Mouse (Mus musculus): ENCODE results near the gene Vsig10. TPM values are rescaled to one million over a fixed set of nuclear protein-coding genes. Genes with fewer than 3 reads are reported as not detected.
A peak's percentile ranks its signal among the peaks of the same experiment; 100 is the strongest.

The Vsig10 gene
- polyA plus RNA-seq, 1 experiment, result not detected

DNA sequence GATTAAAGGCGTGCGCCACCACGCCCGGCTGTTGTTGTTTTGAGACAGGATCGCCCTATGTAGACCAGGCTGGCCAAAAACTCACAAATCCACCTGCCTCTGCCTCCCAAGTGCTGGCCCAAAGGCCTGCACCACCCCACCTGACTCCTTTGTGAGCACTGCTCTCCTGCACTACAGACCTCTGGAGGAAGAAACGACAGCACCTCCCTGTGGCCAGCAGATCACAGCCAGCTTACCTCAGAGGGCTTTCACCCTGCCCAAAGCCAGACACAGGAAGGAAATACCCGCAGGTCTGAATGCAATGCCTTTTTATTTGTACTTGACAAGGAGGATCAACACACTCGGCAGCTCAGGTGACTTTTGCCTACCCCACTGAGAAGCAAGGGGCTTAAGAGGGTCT lies 36.5 kb upstream of the Vsig10 start:
- WGBS, result 86% methylated on average over 8 of the region's 8 CpGs
- no peak for TF ChIP-seq POLR2A (IDR thresholded peaks at IDR 0.05; ENCODE audit: insufficient read depth, low read depth, low read length)
- no peak for TF ChIP-seq CTCF (IDR thresholded peaks at IDR 0.05; ENCODE audit: insufficient read depth, low read depth, low read length)
- Histone ChIP-seq H3K4me3 (ENCODE audit: insufficient read depth, low read depth, low read length) (no peak overlapping the region), H3K27ac (ENCODE audit: insufficient read depth, low read depth, low read length) (no peak overlapping the region), H3K4me1 (ENCODE audit: control insufficient read depth, insufficient read depth, low read length) (peaks cover 19% of the 10 kb centered on the region)

- WGBS, result 25% methylated on average over 9 of the region's 9 CpGs
- peaks cover 23% of the 10 kb centered on the region for H3K4me1 ChIP-seq (ENCODE audit: control insufficient read depth, insufficient read depth, low read length)
- H3K4me3 ChIP-seq (ENCODE audit: insufficient read depth, low read depth, low read length), result no peak overlapping the region
- TF ChIP-seq CTCF (IDR thresholded peaks at IDR 0.05; ENCODE audit: insufficient read depth, low read depth, low read length), result no peak
- no peak for TF ChIP-seq POLR2A (IDR thresholded peaks at IDR 0.05; ENCODE audit: insufficient read depth, low read depth, low read length)
- H3K27ac ChIP-seq (ENCODE audit: insufficient read depth, low read depth, low read length), result no peak overlapping the region
Measured at GRCm38 (mm10) chr5:117284029-117284428, 34.9 kb upstream of the Vsig10 start.

DNA sequence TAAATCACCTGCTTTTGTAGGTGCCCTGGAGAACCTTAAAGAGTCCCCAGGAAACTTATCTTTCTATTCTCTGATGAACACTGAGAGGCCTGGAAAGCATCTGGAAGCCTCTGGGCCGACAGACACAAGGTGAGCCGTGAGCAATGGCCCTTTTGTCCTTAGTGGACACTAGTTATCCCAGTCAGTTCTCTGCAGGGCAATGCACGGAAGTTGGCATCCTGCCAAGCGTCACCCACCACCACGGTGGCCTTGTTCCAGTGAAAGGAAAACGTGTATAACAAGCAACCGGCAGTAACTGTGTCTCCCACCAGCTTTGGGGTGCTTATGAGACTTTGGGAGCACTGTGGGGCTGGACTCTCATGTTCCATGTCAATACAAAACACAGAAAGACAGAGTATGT lies 34.2 kb upstream of the Vsig10 start:
- H3K4me3 ChIP-seq (ENCODE audit: insufficient read depth, low read depth, low read length), result no peak overlapping the region
- WGBS, result 17% methylated on average over 7 of the region's 7 CpGs
- TF ChIP-seq CTCF (IDR thresholded peaks at IDR 0.05; ENCODE audit: insufficient read depth, low read depth, low read length) (no peak), POLR2A (IDR thresholded peaks at IDR 0.05; ENCODE audit: insufficient read depth, low read depth, low read length) (no peak)
- H3K4me1 ChIP-seq (ENCODE audit: control insufficient read depth, insufficient read depth, low read length), result peaks cover 23% of the 10 kb centered on the region
- H3K27ac ChIP-seq (ENCODE audit: insufficient read depth, low read depth, low read length), result no peak overlapping the region

DNA sequence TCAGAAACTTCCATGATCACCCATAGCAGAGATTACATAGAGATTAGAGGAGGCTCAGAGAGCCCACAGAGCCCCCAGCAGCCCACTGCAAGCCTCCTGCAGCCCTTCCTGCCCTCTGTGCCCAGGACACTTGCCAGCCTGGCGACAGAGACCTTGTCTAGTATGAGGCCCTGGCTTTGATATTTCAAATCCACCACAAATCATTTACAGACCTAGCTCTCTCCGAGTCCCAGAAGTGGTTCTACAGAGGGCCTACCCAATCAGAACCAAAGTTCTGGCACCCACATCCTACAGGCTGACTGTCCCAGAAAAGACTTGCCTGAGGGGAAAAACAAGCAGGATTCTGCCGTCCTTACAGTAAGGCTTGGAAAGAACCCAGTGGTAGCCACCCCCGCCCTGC lies 33.6 kb upstream of the Vsig10 start:
- Histone ChIP-seq H3K4me3 (ENCODE audit: insufficient read depth, low read depth, low read length) (no peak overlapping the region), H3K4me1 (ENCODE audit: control insufficient read depth, insufficient read depth, low read length) (peaks cover 23% of the 10 kb centered on the region), H3K27ac (ENCODE audit: insufficient read depth, low read depth, low read length) (no peak overlapping the region)
- WGBS, result 53% methylated on average over 4 of the region's 4 CpGs
- TF ChIP-seq CTCF (IDR thresholded peaks at IDR 0.05; ENCODE audit: insufficient read depth, low read depth, low read length) (no peak), POLR2A (IDR thresholded peaks at IDR 0.05; ENCODE audit: insufficient read depth, low read depth, low read length) (no peak)

- Histone ChIP-seq H3K27ac (ENCODE audit: insufficient read depth, low read depth, low read length) (no peak overlapping the region), H3K4me1 (ENCODE audit: control insufficient read depth, insufficient read depth, low read length) (peaks cover 23% of the 10 kb centered on the region), H3K4me3 (ENCODE audit: insufficient read depth, low read depth, low read length) (peak overlapping the region; percentile 56; the same call in 1 of the 2 replicates)
- 37% methylated on average over 3 of the region's 3 CpGs for WGBS
- TF ChIP-seq POLR2A (IDR thresholded peaks at IDR 0.05; ENCODE audit: insufficient read depth, low read depth, low read length), result no peak
- TF ChIP-seq CTCF (IDR thresholded peaks at IDR 0.05; ENCODE audit: insufficient read depth, low read depth, low read length), result no peak
Measured at GRCm38 (mm10) chr5:117286286-117286685, 32.6 kb upstream of the Vsig10 start.

GRCm38 (mm10) chr5:117286831-117287822 lies 31.8 kb upstream of the Vsig10 start, which contains the start of gene Pebp1:
TSS of gene Pebp1 (minus strand) at chr5:117287625.
- under 1% methylated on average over 77 of the region's 77 CpGs for WGBS
- no peak within 1 kb of the TSS for H3K27ac ChIP-seq (ENCODE audit: insufficient read depth, low read depth, low read length)
- peaks cover 23% of the 10 kb centered on the region for H3K4me1 ChIP-seq (ENCODE audit: control insufficient read depth, insufficient read depth, low read length)
- peak within 1 kb of the TSS; percentile 56 for H3K4me3 ChIP-seq (ENCODE audit: insufficient read depth, low read depth, low read length)
- no peak for TF ChIP-seq POLR2A (IDR thresholded peaks at IDR 0.05; ENCODE audit: insufficient read depth, low read depth, low read length)
- no peak for TF ChIP-seq CTCF (IDR thresholded peaks at IDR 0.05; ENCODE audit: insufficient read depth, low read depth, low read length)

DNA sequence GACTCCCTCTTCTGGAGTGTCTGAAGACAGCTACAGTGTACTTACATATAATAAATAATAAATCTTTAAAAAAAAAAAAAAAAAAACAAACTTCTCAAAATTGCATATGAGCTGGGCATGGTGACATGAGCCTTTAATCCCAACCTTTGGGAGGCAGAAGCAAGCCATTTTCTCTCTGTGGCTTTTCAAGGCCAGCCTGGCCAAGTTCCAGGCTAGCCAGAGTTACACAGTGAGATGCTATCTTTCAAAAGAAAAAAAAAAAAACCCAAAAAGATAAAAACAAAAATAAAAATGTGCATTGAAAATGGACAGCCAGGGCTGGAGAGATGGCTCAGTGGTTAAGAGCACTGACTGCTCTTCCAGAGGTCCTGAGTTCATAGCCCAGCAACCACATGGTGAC lies 29.2 kb upstream of the Vsig10 start:
- H3K4me3 ChIP-seq (ENCODE audit: insufficient read depth, low read depth, low read length), result no peak overlapping the region
- no peak for TF ChIP-seq CTCF (IDR thresholded peaks at IDR 0.05; ENCODE audit: insufficient read depth, low read depth, low read length)
- no peak for TF ChIP-seq POLR2A (IDR thresholded peaks at IDR 0.05; ENCODE audit: insufficient read depth, low read depth, low read length)
- no peak overlapping the region for H3K27ac ChIP-seq (ENCODE audit: insufficient read depth, low read depth, low read length)
- H3K4me1 ChIP-seq (ENCODE audit: control insufficient read depth, insufficient read depth, low read length), result peaks cover 17% of the 10 kb centered on the region

DNA sequence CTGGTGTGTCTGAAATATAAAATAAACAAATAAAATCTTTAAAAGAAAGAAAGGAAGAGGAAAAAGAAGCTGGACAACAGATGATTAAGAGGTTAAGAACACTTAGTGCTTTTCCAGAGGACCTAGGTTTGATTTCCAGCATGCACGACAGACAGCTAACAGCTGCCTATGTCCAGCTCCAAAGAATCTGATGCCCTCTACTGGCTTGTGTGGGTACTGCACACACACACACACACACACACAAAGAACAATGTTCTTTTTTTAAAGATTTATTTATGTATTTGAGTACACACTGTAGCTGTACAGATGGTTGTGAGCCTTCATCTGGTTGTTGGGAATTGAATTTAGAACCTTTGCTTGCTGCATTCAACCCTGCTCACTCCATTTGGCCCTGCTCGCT lies 28.8 kb upstream of the Vsig10 start:
- no peak overlapping the region for H3K27ac ChIP-seq (ENCODE audit: insufficient read depth, low read depth, low read length)

DNA sequence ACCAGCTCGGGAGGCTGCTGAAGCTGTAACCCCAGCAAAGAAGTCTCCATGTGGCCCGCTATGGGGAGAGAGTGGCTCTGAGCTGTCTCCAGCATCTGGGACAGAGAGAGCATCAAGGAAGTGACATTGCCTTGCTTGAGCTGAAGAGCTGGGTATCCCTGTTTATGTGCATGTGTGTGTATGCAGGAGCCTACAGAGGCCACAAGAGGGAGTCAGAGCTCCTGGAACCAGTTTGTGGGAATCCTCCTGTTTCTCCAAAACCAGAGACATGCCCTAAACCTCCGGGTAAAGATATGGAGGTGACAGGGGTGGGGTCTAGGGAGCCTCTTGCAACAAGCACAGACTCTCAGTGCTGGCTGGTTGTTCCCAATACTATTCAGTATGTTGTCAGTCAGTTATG lies 27.6 kb upstream of the Vsig10 start:
- 86% methylated on average over 3 of the region's 3 CpGs for WGBS
- no peak overlapping the region for H3K27ac ChIP-seq (ENCODE audit: insufficient read depth, low read depth, low read length)
- no peak overlapping the region for H3K4me3 ChIP-seq (ENCODE audit: insufficient read depth, low read depth, low read length)
- peaks cover 9% of the 10 kb centered on the region; the same call in 1 of the 2 replicates for H3K4me1 ChIP-seq (ENCODE audit: control insufficient read depth, insufficient read depth, low read length)
- TF ChIP-seq POLR2A (IDR thresholded peaks at IDR 0.05; ENCODE audit: insufficient read depth, low read depth, low read length), result no peak

More for the DNA sequence above, 28.8 kb upstream of the Vsig10 start:
- 89% methylated on average over 2 of the region's 2 CpGs for WGBS
- Histone ChIP-seq H3K4me1 (ENCODE audit: control insufficient read depth, insufficient read depth, low read length) (peaks cover 15% of the 10 kb centered on the region), H3K4me3 (ENCODE audit: insufficient read depth, low read depth, low read length) (no peak overlapping the region)
- TF ChIP-seq POLR2A (IDR thresholded peaks at IDR 0.05; ENCODE audit: insufficient read depth, low read depth, low read length) (no peak), CTCF (IDR thresholded peaks at IDR 0.05; ENCODE audit: insufficient read depth, low read depth, low read length) (no peak)

All from olfactory bulb, adult 2 months (tissue).